Mouse (Mus musculus) olfactory bulb, adult 2 months (tissue): ENCODE results near the gene Spata17. TPM values are rescaled to one million over a fixed set of nuclear protein-coding genes. Genes with fewer than 3 reads are reported as not detected.

Experiments used
- H3K27ac ChIP-seq: fragments of 200-500 bp; 2 replicates; pipeline ENCODE4 v1.5.1; 2012; ENCODE audit warnings: low read depth, low read length; ENCODE audit not compliant: insufficient read depth
- H3K4me1 ChIP-seq: fragments of 200-500 bp; 2 replicates; pipeline ENCODE4 v1.6.1; 2012; ENCODE audit warnings: low read length; ENCODE audit not compliant: control insufficient read depth, insufficient read depth
- H3K4me3 ChIP-seq: fragments of 200-500 bp; 2 replicates; pipeline ENCODE4 v1.5.1; 2012; ENCODE audit warnings: mild to moderate bottlenecking, low read depth, low read length, moderate library complexity; ENCODE audit not compliant: insufficient read depth
- CTCF ChIP-seq: fragments of 200-500 bp; IDR thresholded peaks from 2 replicates; pipeline ENCODE4 v1.5.1; 2012; ENCODE audit warnings: low read depth, mild to moderate bottlenecking, low read length, moderate library complexity; ENCODE audit not compliant: insufficient read depth
- POLR2A ChIP-seq: fragments of 200-500 bp; IDR thresholded peaks from 2 replicates; pipeline ENCODE4 v1.6.1; 2012; ENCODE audit warnings: mild to moderate bottlenecking, low read depth, low read length, moderate library complexity; ENCODE audit not compliant: insufficient read depth
- WGBS: fragments of 180-500 bp; shearing (Covaris S2); methylation state at CpG from one replicate; pipeline ENCODE4 v1.1.7; 2018; 5-methylcytosine and 5-hydroxymethylcytosine counted together
- polyA plus RNA-seq: library from polyadenylated mRNA; stranded (reverse); fragments of >200 nt; gene quantifications from 2 replicates; pipeline ENCODE4 v1.2.4, GENCODE M21; 2012; ENCODE audit warnings: low replicate concordance; ENCODE audit not compliant: missing spikeins, insufficient read depth, insufficient read length

Gene Spata17
- polyA plus RNA-seq, 1 experiment = not detected

DNA sequence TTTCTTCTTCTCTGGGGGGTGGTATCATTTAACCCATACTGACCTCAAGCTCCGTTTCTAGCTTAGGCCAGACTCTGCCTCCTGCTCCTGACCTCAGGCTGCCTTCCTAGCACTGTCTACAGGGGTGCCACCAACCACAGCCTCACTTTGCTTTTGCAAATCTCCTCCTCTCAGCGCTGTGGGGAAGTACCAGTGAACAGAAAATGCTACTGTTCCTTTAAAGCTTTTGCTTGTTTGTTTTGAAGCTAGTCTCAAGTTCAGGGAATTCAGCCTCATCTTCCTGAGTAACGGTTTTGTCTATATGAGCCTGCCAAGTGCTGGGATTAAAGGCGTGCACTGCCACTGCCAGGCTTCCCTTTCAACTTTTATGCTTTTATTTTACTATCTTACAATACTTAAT is 5.8 kb downstream of the Spata17 start:
- no peaks in the 10 kb centered on the region for H3K4me1 ChIP-seq
- TF ChIP-seq CTCF (no peak), POLR2A (no peak)
- no peak overlapping the region for H3K27ac ChIP-seq
- WGBS = 61% methylated on average over 4 of the region's 4 CpGs
- no peak overlapping the region for H3K4me3 ChIP-seq

DNA sequence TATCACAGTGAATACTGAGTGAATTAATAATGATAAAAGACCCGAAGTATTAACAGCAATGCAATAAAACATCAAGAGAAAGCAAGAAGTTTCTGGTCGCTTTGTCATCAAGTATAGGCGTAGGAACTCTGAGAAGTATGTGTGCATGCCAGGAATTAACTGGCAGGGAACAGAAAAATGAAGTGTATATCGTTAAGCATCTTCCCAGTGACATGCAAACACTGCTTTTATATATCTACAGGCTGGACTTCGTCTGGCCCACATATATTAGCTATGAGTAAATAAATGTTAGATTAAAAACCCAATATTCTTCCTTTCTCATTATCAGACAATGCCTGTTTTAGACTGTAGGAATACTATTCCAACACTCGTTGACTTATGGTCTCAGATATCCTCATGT is 9.8 kb downstream of the Spata17 start:
- 85% methylated on average over 6 of the region's 6 CpGs for WGBS
- Histone ChIP-seq H3K4me1 (no peaks in the 10 kb centered on the region), H3K27ac (no peak overlapping the region), H3K4me3 (no peak overlapping the region)
- TF ChIP-seq CTCF = no peak
- TF ChIP-seq POLR2A = no peak

DNA sequence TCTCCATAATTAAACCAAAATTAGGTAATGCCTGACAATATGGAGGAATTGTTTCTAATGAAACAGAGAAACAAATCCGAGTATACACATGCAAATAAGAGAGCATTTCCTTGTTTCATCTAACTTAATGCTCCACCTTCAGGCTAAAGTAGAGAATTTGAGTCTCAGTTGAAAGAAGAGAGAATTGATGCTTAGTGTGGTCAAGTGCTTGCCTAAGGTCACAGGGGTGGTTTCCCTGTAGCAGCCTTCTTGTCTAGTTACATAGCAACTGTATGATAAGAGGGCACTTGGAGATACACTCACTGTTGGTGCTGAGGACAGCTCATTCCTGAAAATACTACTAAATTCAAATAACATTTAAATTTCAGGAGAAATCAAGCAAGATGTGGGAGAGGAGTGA is 36.7 kb downstream of the Spata17 start:
- no peak overlapping the region for H3K27ac ChIP-seq
- no peaks in the 10 kb centered on the region for H3K4me1 ChIP-seq
- 62% methylated on average over 1 of the region's 1 CpGs for WGBS
- H3K4me3 ChIP-seq = no peak overlapping the region
- no peak for TF ChIP-seq POLR2A
- no peak for TF ChIP-seq CTCF

DNA sequence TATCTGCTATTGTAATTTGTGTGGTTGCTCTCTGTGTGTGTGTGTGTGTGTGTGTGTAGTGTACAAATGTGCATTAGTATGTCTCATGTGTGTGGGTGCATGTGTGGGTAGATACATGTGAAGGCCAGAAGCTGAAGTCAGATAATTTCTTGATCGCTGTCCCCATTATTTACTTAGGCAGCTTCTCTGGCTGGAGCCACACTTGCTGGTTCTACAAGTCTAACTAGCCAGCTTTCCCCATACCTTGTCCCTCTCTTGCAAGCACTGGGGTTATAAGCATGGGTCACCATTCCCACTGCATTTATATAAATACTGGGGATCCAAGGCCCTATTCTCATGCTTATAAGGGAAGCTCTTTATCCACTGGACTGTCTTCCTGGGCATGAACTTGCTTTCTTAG is 39.3 kb downstream of the Spata17 start:
- H3K27ac ChIP-seq = no peak overlapping the region
- TF ChIP-seq POLR2A (no peak), CTCF (no peak)
- H3K4me3 ChIP-seq = no peak overlapping the region
- H3K4me1 ChIP-seq = no peaks in the 10 kb centered on the region
- 96% methylated on average over 1 of the region's 1 CpGs for WGBS

DNA sequence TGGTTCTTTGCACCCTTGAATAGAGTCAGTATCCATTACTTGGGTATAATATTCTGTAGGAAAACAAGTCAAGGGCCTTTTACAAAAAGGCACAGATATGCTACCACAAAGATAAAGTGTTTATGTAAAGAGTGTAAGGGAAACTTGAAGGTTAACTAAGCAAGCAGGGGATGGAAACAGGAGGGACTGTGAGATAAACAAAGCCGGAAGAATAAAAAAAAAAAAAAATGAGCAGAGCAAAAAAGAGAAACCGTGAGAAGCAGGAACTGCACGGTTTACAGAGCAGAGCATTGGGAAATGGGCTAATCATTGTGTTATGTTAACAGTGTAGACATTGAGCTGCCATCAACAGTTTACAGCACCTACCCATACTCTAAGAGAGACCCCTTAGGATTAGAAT is 44.9 kb downstream of the Spata17 start:
- WGBS = 72% methylated on average over 3 of the region's 3 CpGs
- Histone ChIP-seq H3K27ac (no peak overlapping the region), H3K4me1 (no peaks in the 10 kb centered on the region), H3K4me3 (no peak overlapping the region)
- TF ChIP-seq POLR2A (no peak), CTCF (no peak)

DNA sequence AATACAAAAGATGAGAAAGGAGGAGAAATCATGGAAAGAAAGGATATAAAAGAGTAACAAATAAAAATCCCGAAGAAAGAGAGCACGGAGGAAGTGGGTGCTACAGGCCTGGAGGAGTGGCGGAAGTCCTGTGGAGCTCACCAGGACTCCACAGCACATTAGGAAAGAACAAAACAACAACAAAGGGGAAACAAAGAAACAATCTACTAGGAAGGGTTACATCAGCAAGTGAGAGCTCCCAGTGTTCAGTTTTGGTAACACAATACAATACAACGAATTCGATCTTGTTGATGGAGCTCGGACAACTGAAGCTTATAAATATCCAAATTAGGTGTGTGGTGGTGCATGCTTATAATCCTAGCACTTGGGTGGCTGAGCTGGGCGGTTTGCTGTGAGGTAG is 45.6 kb downstream of the Spata17 start:
- TF ChIP-seq CTCF = no peak
- no peak for TF ChIP-seq POLR2A
- WGBS = 62% methylated on average over 7 of the region's 7 CpGs
- no peak overlapping the region for H3K27ac ChIP-seq
- no peaks in the 10 kb centered on the region for H3K4me1 ChIP-seq
- H3K4me3 ChIP-seq = no peak overlapping the region

DNA sequence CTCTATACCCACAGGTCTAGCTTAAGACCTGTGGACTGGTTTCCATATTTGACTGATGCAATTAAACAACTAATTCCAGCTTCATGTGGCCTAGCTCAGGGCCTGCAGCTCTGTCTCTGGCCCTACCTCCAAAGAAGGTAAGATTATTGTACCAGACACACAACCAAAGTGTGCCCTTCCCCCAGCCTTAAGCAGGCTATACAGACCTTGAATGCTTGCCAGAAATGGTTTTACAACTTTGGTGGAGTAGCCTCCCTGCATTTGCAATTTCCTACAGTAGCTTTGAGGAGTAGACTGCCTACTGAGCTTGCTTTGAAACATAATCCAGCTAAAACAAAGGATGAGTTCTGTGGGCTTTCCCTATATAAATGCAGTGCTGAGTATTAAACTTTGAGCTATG is 51.7 kb downstream of the Spata17 start:
- no peak overlapping the region for H3K4me3 ChIP-seq
- H3K4me1 ChIP-seq = no peaks in the 10 kb centered on the region
- H3K27ac ChIP-seq = no peak overlapping the region
- TF ChIP-seq POLR2A = no peak
- no peak for TF ChIP-seq CTCF

DNA sequence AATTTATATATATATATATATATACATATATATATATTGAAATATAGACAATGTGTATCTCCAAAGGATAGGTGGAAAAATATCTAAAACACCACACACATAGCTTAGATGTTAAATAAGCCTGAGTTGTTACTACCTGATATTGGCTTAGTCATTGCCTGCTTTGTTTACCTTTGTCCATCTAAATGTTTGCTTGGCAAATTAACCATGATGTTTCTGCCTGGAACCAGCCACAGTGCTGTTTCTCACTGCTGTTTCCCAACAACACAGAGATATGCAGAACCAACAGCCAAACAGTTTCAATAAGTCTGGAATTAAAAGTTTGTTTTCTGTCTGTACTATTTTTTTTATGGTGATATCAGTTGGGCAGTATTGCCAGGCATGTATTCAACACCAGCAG is 59.6 kb downstream of the Spata17 start:
- TF ChIP-seq POLR2A = no peak
- no peak for TF ChIP-seq CTCF

DNA sequence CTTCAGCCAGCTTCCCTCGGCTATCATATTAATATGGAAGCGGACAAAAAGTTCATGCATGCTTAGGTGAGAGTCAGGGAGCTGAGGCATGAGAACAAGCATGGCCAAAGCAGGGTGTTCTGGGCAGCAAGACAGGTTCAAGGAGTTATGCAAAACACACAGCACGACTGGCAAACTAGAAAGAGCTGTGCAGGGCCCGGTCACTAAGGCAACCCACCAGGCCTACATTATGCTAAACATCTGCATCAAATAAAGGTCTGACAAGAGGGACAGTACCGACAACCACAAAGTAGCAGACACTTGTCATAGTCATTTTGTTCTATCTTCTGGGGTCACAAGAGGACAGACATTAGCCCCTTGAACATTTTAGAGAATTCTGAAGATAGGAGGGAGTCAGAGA is 61.6 kb downstream of the Spata17 start:
- H3K4me3 ChIP-seq = no peak overlapping the region

More for the DNA sequence above, 59.6 kb downstream of the Spata17 start:
- Histone ChIP-seq H3K4me1 (no peaks in the 10 kb centered on the region), H3K4me3 (no peak overlapping the region), H3K27ac (no peak overlapping the region)

DNA sequence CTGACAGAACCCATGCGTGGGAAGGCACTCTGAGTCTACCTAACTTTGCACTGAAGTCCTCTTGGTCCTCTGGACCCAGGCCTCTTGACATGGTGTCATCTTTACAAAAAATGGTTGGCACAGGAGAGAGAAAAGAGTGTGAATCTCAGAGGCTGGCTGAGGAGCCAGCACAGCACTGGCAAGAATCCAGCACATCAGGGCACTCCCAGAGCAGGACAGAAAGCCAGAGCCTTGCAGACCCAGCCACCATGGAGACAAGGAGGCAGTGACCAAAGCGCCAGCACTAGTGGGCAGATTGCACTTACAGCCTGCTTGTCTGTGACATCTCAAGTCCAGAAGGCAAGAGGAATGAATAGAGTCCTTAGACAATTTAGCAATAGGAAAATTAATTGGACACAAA is 62.7 kb downstream of the Spata17 start:
- Histone ChIP-seq H3K27ac (no peak overlapping the region), H3K4me1 (no peaks in the 10 kb centered on the region), H3K4me3 (no peak overlapping the region)
- WGBS = 90% methylated on average over 2 of the region's 2 CpGs
- no peak for TF ChIP-seq CTCF
- no peak for TF ChIP-seq POLR2A

More for the DNA sequence above, 61.6 kb downstream of the Spata17 start:
- WGBS = 73% methylated on average over 5 of the region's 5 CpGs
- Histone ChIP-seq H3K27ac (no peak overlapping the region), H3K4me1 (no peaks in the 10 kb centered on the region)
- no peak for TF ChIP-seq CTCF
- TF ChIP-seq POLR2A = no peak

DNA sequence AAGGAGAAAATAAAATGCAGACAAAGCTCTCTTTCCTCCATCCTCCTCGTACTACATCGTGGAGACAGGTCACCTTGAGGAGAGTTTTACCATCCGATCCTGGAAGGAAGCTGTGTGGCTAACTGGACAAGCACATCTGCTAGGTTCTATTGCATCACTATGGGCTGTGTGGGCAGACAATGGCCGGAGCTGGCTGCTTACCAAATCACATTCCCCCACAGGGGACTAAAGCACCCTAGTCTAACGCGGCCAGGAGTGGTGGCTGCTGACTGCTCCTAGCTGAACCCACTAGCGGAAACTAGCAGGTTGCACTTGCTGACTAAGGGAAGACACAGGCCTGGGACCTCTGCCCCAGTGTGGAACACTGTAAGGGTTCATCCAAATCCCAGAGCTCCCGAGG is 72.3 kb downstream of the Spata17 start:
- Histone ChIP-seq H3K4me1 (no peaks in the 10 kb centered on the region), H3K4me3 (no peak overlapping the region), H3K27ac (no peak overlapping the region)
- 56% methylated on average over 8 of the region's 8 CpGs for WGBS
- TF ChIP-seq POLR2A (no peak), CTCF (no peak)
